Mouse (Mus musculus): Measurements from ENCODE around the gene Ntn1. TPM values are rescaled to one million over a fixed set of nuclear protein-coding genes. Genes with fewer than 3 reads are reported as not detected.

Ntn1 gene
- polyA plus RNA-seq, 1 experiment from 2014 or later, result 0.15 TPM

DNA sequence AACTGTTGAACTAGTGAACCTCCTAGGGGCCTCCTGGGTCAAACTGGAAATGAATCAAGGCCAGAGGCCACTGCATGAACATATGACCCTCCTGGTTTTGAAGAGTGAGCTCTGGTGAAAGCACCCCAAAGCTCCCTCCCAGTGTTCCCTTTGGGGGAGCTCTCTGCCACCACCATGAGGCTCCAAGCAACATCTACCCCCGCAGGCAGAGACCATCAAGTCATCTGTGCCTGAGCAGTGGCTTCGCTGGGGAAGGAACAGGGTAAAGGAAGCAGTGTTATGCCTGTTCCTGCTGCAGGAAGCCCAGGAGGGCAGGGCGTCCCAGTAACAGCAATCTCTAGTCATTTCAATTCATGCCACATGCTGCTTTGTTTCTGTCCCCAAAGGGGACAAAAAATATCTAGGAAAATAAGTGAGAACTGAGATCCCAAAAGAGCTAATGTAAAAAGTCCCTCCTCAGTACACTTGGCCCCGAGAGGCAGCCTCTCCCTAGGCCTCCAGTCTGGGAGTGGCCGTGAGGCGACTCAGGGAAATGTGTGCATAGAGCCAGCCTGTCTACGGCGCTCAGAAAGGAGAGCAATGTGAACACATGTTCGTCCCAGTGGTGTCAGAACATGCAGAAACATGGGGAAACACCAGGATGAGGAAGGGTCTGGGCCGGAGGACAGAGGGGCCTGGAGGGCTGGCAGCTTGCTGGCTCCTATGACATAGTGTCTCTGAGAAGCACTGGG is 139.3 kb downstream of the Ntn1 start:
- no peak for ATAC-seq (ENCODE audit: insufficient read depth)

DNA sequence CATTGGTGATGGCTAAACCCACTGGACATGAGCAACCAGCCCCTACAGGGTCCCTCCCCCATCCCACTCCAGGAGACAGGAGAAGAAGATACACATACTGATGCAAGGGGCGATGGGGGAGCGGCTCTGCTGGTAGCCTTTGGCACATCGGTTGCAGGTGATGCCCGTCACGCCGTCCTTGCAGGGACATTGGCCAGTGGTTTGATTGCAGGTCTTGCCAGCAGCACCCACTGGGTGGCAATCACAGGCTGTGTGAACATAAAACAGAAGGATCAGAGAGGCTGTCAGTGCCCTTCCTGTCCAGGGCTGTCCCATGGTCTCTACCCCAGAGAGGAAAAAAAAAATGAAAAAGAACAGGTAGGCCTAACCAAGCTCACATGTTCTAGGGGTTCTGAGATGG is 140.2 kb downstream of the Ntn1 start:
- H3K36me3 ChIP-seq (replicated peaks), result no peaks in the 10 kb centered on the region
- no peak for ATAC-seq (ENCODE audit: insufficient read depth)
- no peaks in the 10 kb centered on the region for H3K27me3 ChIP-seq
- H3K4me2 ChIP-seq, result no peak overlapping the region
- no peak overlapping the region for H3K4me3 ChIP-seq (replicated peaks)
- no peaks in the 10 kb centered on the region for H3K9me3 ChIP-seq (replicated peaks)
- no peak overlapping the region for H3K27ac ChIP-seq (replicated peaks)
- 82% methylated on average over 6 of the region's 6 CpGs for WGBS (ENCODE audit: insufficient replicate concordance)
- no peaks in the 10 kb centered on the region for H3K4me1 ChIP-seq (replicated peaks)
- H3K9ac ChIP-seq, result no peak overlapping the region

More for the DNA sequence above, 139.3 kb downstream of the Ntn1 start:
- Histone ChIP-seq H3K9ac (no peak overlapping the region), H3K27ac (replicated peaks) (no peak overlapping the region), H3K4me2 (no peak overlapping the region), H3K27me3 (no peaks in the 10 kb centered on the region), H3K36me3 (replicated peaks) (no peaks in the 10 kb centered on the region), H3K4me1 (replicated peaks) (no peaks in the 10 kb centered on the region), H3K9me3 (replicated peaks) (no peaks in the 10 kb centered on the region), H3K4me3 (replicated peaks) (no peak overlapping the region)
- 46% methylated on average over 10 of the region's 10 CpGs for WGBS (ENCODE audit: insufficient replicate concordance)

DNA sequence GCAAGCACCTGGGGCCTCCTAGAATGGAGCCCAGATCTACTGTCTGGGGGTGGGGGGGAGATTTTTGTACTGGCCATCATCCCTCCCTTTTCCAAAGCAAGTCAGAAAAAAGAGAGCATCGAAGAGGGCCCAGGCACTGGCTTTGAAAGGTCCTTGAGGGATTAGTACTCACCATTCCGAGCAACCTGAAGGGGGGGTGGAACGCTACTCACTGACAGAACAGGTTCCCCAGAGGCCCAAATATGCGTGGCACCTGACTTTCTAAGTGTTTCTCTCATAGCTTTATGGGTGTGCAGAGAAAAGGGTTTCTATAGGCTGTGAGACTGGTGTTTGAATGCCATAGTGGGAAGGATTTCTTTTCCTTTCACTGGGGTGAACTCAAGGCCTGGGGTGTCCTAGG is 142.1 kb downstream of the Ntn1 start:
- Histone ChIP-seq H3K4me3 (replicated peaks) (no peak overlapping the region), H3K9ac (no peak overlapping the region), H3K27me3 (no peaks in the 10 kb centered on the region), H3K4me1 (replicated peaks) (no peaks in the 10 kb centered on the region), H3K4me2 (no peak overlapping the region), H3K27ac (replicated peaks) (no peak overlapping the region), H3K36me3 (replicated peaks) (no peaks in the 10 kb centered on the region), H3K9me3 (replicated peaks) (no peaks in the 10 kb centered on the region)
- no peak for ATAC-seq (ENCODE audit: insufficient read depth)
- 55% methylated on average over 4 of the region's 4 CpGs for WGBS (ENCODE audit: insufficient replicate concordance)

DNA sequence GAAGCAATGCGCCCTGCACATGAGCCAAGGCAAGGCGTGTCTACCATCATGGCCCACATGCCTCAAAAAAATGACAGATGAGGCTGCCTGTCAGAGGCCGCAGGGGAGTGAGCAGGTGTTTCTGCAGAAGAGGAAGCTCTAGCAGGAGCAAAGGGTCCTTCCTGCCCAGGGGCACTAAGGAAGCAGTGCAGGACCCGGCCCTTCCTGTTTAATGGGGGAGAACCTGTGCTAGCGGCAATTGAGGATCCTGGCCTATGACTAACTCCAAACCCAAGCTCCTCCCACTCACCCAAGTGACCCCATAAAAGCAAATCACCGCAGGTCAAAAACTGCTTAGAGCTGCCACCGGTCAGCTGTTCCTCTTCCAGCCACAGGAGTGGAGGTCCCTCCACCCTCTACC is 147.1 kb downstream of the Ntn1 start:
- ATAC-seq (ENCODE audit: insufficient read depth), result no peak
- no peaks in the 10 kb centered on the region for H3K36me3 ChIP-seq (replicated peaks)
- no peaks in the 10 kb centered on the region for H3K27me3 ChIP-seq
- no peak overlapping the region for H3K27ac ChIP-seq (replicated peaks)
- no peaks in the 10 kb centered on the region for H3K9me3 ChIP-seq (replicated peaks)
- H3K4me3 ChIP-seq (replicated peaks), result no peak overlapping the region
- no peaks in the 10 kb centered on the region for H3K4me1 ChIP-seq (replicated peaks)
- WGBS (ENCODE audit: insufficient replicate concordance), result 25% methylated on average over 7 of the region's 7 CpGs
- no peak overlapping the region for H3K9ac ChIP-seq
- H3K4me2 ChIP-seq, result no peak overlapping the region

DNA sequence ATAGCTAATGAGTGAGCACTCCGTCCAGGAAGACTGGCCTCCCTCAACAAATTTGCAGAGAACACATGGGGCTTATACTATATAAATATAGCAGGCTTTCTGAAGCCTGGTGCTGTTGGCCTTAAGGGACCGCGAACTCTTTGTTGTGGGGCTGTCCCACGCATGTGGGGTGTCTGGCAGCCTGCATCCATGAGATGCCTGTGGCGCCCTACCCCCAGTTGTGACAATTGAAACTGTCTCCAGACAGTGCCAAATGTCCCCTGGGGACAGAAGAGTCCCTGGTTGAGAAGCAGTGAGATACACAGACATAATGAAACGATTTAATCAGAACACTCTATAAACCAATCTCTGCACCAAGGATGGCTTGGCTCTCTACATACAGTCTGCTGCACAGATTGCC is 150.5 kb downstream of the Ntn1 start:
- Histone ChIP-seq H3K27me3 (no peaks in the 10 kb centered on the region), H3K4me1 (replicated peaks) (no peaks in the 10 kb centered on the region), H3K9me3 (replicated peaks) (no peaks in the 10 kb centered on the region), H3K4me3 (replicated peaks) (no peak overlapping the region), H3K4me2 (no peak overlapping the region), H3K27ac (replicated peaks) (no peak overlapping the region), H3K9ac (no peak overlapping the region), H3K36me3 (replicated peaks) (no peaks in the 10 kb centered on the region)
- no peak for ATAC-seq (ENCODE audit: insufficient read depth)
- WGBS (ENCODE audit: insufficient replicate concordance), result 62% methylated on average over 6 of the region's 6 CpGs

DNA sequence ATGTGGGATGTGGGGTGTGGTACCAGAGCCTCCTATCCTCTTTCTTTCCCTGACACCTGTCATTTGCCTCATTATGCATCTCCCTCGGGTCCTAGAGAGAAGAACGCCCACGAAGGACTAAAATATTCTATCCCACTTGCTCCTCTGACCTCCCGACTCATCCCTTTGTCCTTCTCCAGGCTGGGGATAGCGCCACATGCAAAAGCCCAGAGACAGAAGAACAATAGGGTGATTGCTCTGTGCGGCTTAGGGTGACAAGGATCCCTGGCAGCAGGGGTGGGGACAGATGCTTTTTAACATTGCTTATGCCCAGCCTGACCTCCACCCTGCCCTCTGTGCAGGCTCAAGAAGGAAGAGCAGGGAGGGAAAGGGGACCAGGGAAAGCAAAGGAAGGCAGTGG is 152.7 kb downstream of the Ntn1 start:
- Histone ChIP-seq H3K9me3 (replicated peaks) (no peaks in the 10 kb centered on the region), H3K4me2 (no peak overlapping the region), H3K4me1 (replicated peaks) (no peaks in the 10 kb centered on the region), H3K4me3 (replicated peaks) (no peak overlapping the region), H3K9ac (no peak overlapping the region), H3K27me3 (no peaks in the 10 kb centered on the region), H3K36me3 (replicated peaks) (no peaks in the 10 kb centered on the region), H3K27ac (replicated peaks) (no peak overlapping the region)
- ATAC-seq (ENCODE audit: insufficient read depth), result no peak
- WGBS (ENCODE audit: insufficient replicate concordance), result 46% methylated on average over 6 of the region's 6 CpGs

DNA sequence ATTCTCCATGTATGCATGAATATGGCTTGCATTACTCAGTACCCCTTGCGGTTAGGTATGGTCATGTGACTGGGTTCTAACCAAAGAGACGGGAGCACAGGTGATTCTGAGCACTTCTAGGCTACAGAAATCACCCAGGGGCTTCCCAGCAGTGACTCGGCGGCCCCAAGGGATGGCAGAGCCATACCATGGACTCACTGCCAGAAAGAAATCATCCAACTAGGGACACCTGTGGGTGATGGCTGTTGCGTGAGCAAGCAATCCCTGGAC is 155.7 kb downstream of the Ntn1 start:
- ATAC-seq (ENCODE audit: insufficient read depth), result no peak
- H3K9me3 ChIP-seq (replicated peaks), result no peaks in the 10 kb centered on the region
- H3K9ac ChIP-seq, result no peak overlapping the region
- H3K4me1 ChIP-seq (replicated peaks), result no peaks in the 10 kb centered on the region
- H3K27me3 ChIP-seq, result no peaks in the 10 kb centered on the region
- no peak overlapping the region for H3K4me2 ChIP-seq
- no peak overlapping the region for H3K27ac ChIP-seq (replicated peaks)
- H3K36me3 ChIP-seq (replicated peaks), result no peaks in the 10 kb centered on the region
- no peak overlapping the region for H3K4me3 ChIP-seq (replicated peaks)
- WGBS (ENCODE audit: insufficient replicate concordance), result 60% methylated on average over 5 of the region's 5 CpGs

DNA sequence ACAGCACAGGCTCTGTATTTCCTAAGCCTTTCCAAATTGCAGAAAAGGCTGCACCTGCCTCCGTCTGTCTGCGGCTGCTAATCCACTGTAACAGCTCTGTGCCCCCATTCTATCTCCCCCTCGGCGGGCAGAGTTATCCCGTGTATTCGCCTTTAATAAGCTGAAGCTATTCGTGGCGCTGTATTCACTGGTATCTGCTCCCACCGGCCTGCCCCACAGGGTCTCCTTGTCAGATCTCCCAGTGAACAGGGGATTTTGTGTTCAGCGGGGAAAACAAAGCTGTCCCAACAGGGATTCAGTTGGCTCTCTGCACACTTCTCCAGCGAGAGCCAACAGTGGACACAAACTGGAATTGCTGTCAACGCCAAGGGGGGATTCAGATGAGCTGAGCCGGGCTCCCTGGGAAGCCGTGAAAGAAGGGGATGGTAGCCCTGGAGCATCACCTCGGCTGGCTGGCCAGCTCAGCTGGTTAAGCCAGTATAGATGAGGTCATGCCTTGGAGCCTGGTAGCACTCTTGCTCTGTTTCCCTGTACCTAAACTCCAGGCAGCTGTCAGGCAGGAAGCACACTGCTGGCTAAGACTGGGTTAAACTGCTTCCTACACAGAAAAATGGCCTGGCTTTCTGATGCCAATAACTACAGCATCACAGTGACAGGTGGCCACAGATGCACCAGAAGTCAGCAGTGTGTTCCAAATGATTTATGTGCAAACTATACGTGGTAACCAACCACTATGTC is 156.2 kb downstream of the Ntn1 start:
- Histone ChIP-seq H3K4me1 (replicated peaks) (no peaks in the 10 kb centered on the region), H3K27me3 (no peaks in the 10 kb centered on the region), H3K36me3 (replicated peaks) (no peaks in the 10 kb centered on the region), H3K9me3 (replicated peaks) (no peaks in the 10 kb centered on the region), H3K27ac (replicated peaks) (no peak overlapping the region), H3K9ac (no peak overlapping the region), H3K4me2 (no peak overlapping the region), H3K4me3 (replicated peaks) (no peak overlapping the region)
- ATAC-seq (ENCODE audit: insufficient read depth), result no peak
- 67% methylated on average over 16 of the region's 16 CpGs for WGBS (ENCODE audit: insufficient replicate concordance)

DNA sequence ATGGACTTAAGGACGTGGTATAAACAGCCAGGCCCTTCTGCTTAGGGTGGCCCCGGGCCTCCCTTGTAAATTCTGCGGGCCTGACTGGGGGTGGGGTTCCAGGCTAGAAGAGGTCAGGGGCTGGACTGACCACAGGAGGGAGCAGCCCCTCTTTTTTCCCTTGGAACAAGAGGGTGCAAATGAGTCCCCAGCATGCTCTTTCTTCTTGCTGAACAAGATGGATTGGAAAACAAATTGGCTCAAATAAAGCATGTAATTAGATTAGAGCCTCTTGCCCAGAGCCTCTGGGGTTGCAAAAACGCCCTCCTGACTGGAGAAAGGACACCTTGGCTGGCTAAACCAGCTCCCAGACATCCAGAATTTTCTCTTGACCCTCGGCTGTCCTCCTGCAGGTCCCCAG is 160.9 kb downstream of the Ntn1 start:
- H3K27me3 ChIP-seq, result no peaks in the 10 kb centered on the region
- no peak overlapping the region for H3K27ac ChIP-seq (replicated peaks)
- no peak overlapping the region for H3K4me3 ChIP-seq (replicated peaks)
- no peaks in the 10 kb centered on the region for H3K36me3 ChIP-seq (replicated peaks)
- H3K4me1 ChIP-seq (replicated peaks), result no peaks in the 10 kb centered on the region
- H3K9ac ChIP-seq, result no peak overlapping the region
- H3K9me3 ChIP-seq (replicated peaks), result no peaks in the 10 kb centered on the region
- WGBS (ENCODE audit: insufficient replicate concordance), result 38% methylated on average over 5 of the region's 5 CpGs
- no peak for ATAC-seq (ENCODE audit: insufficient read depth)
- no peak overlapping the region for H3K4me2 ChIP-seq

DNA sequence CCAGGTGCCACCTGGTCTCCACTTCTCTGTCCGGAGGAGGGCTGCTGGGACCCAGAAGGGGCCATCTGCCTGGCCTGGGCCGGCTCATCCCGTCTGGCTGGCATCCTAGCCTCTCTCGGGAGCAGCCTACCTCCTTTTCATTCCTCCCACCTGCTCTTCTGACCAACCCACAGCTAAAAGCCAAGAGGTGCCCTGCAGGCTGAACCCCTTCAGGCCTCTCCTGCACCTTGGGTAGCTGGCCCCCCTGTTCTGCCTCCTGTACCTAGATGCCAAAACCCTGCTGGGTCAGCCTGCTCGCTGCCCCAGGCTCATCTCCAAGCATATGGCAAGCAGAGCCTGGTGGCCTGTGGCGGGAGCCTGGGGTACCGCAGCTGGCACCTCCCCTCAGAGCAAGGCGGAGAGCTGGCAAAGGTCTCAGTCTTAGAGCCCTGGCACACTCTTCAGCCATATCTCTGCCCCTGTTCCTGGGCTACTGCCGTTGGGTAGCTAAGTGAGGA is 167.1 kb downstream of the Ntn1 start:
- WGBS (ENCODE audit: insufficient replicate concordance), result 68% methylated on average over 9 of the region's 9 CpGs

DNA sequence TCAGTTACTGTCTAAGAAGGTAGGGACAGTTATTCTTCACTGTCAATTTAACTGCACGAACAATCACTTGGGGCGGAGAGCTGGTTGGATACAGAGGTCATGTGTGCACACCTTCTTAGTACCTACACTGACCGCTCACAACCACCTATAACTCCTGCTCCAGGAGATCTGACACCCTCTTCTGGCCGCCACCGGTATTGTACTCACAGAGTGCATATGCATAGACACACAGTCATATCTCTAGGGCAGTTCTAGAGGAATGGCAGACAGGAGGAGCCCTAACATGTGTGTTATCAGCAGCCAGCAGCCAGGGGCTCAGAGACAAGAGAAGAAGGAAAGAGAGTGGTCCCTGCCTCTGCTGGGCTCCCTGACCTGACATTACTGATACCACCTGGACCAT is 169.1 kb downstream of the Ntn1 start:
- Histone ChIP-seq H3K4me2 (no peak overlapping the region), H3K27me3 (no peaks in the 10 kb centered on the region), H3K4me3 (replicated peaks) (no peak overlapping the region), H3K9me3 (replicated peaks) (no peaks in the 10 kb centered on the region), H3K36me3 (replicated peaks) (no peaks in the 10 kb centered on the region), H3K27ac (replicated peaks) (no peak overlapping the region), H3K9ac (no peak overlapping the region), H3K4me1 (replicated peaks) (no peaks in the 10 kb centered on the region)
- ATAC-seq (ENCODE audit: insufficient read depth), result no peak
- WGBS (ENCODE audit: insufficient replicate concordance), result 76% methylated on average over 5 of the region's 5 CpGs

More for the DNA sequence above, 167.1 kb downstream of the Ntn1 start:
- Histone ChIP-seq H3K9ac (no peak overlapping the region), H3K9me3 (replicated peaks) (no peaks in the 10 kb centered on the region), H3K36me3 (replicated peaks) (no peaks in the 10 kb centered on the region), H3K4me1 (replicated peaks) (no peaks in the 10 kb centered on the region), H3K27ac (replicated peaks) (no peak overlapping the region), H3K4me3 (replicated peaks) (no peak overlapping the region), H3K4me2 (no peak overlapping the region), H3K27me3 (no peaks in the 10 kb centered on the region)
- no peak for ATAC-seq (ENCODE audit: insufficient read depth)
